Mouse (Mus musculus) adrenal gland, adult 2 months (tissue): Measurements from ENCODE around the gene Coro1a. TPM values are rescaled to one million over a fixed set of nuclear protein-coding genes. Genes with fewer than 3 reads are reported as not detected.

Experiments used
- polyA plus RNA-seq: library from polyadenylated mRNA; depleted of rRNA; stranded (reverse); fragments of >200 nt; gene quantifications from 2 replicates; pipeline ENCODE4 v1.2.3, GENCODE M21; 2012; rRNA removed
- total RNA-seq, 2 experiments: library from RNA; stranded (reverse); gene quantifications; 2 replicates each; pipeline ENCODE4 v1.2.3; 2021

Gene Coro1a
- total and polyA plus RNA-seq, 3 experiments: 11.6 to 49.5 (median 24.3) TPM

Other genes with a start within 250 kb of the Coro1a start
- gene Atp2a1, start 244.7 kb downstream of the Coro1a start, total RNA-seq: not detected
- gene Atp2a1, start 244.7 kb downstream of the Coro1a start, polyA plus RNA-seq: not detected in 2 replicates
- gene Sh2b1, start 232.4 kb downstream of the Coro1a start, total RNA-seq: 10 to 100 TPM; 54.4 to 61.2 TPM
- gene Sh2b1, start 232.4 kb downstream of the Coro1a start, polyA plus RNA-seq: 90.7 and 93.9 TPM in 2 replicates
- 100 to 1,000 TPM; 217 to 239 TPM for gene Tufm, start 220.4 kb downstream of the Coro1a start, total RNA-seq
- gene Tufm, start 220.4 kb downstream of the Coro1a start, polyA plus RNA-seq: 236 and 278 TPM in 2 replicates
- 100 to 1,000 TPM in 1 of 2 experiments, 10 to 100 TPM in 1; 83.7 to 108 TPM for gene Atxn2l, start 204.3 kb downstream of the Coro1a start, total RNA-seq
- 454 and 474 TPM in 2 replicates for gene Atxn2l, start 204.3 kb downstream of the Coro1a start, polyA plus RNA-seq
- gene Eif3c, start 141.4 kb downstream of the Coro1a start, total RNA-seq: 100 to 1,000 TPM; 236 to 240 TPM
- 97.2 and 133 TPM in 2 replicates for gene Eif3c, start 141.4 kb downstream of the Coro1a start, polyA plus RNA-seq
- gene Apobr, start 122.8 kb downstream of the Coro1a start, total RNA-seq: 1 to 10 TPM; 2.0 to 4.7 TPM
- gene Apobr, start 122.8 kb downstream of the Coro1a start, polyA plus RNA-seq: 5.3 and 7.5 TPM in 2 replicates
- gene Cln3, start 122.0 kb downstream of the Coro1a start, total RNA-seq: 10 to 100 TPM; 33.2 to 47.4 TPM
- gene Cln3, start 122.0 kb downstream of the Coro1a start, polyA plus RNA-seq: 52.8 and 56.1 TPM in 2 replicates
- gene Il27, start 112.8 kb downstream of the Coro1a start, total RNA-seq: not detected
- gene Il27, start 112.8 kb downstream of the Coro1a start, polyA plus RNA-seq: 0.13 and 0.19 TPM in 2 replicates
- gene Nupr1, start 76.9 kb downstream of the Coro1a start, total RNA-seq: 10 to 100 TPM; 22.9 to 26.3 TPM
- gene Nupr1, start 76.9 kb downstream of the Coro1a start, polyA plus RNA-seq: 2.8 and 4.4 TPM in 2 replicates
- gene Sgf29, start 58.5 kb downstream of the Coro1a start, total RNA-seq: 10 to 100 TPM; 39.9 to 49.7 TPM
- 64.5 and 74.4 TPM in 2 replicates for gene Sgf29, start 58.5 kb downstream of the Coro1a start, polyA plus RNA-seq
- 10 to 100 TPM; 48.1 to 52.7 TPM for gene Sult1a1, start 31.4 kb downstream of the Coro1a start, total RNA-seq
- gene Sult1a1, start 31.4 kb downstream of the Coro1a start, polyA plus RNA-seq: 29.3 and 34.3 TPM in 2 replicates
- gene Bola2, start 12.4 kb downstream of the Coro1a start, total RNA-seq: 100 to 1,000 TPM; 101 to 104 TPM
- 44.1 and 48.7 TPM in 2 replicates for gene Bola2, start 12.4 kb downstream of the Coro1a start, polyA plus RNA-seq
- gene Slx1b, start 12.0 kb downstream of the Coro1a start, total RNA-seq: 10 to 100 TPM; 11.3 to 13.5 TPM
- gene Slx1b, start 12.0 kb downstream of the Coro1a start, polyA plus RNA-seq: 35.0 and 35.7 TPM in 2 replicates
- 100 to 1,000 TPM; 139 to 169 TPM for gene Mapk3, start 51.8 kb upstream of the Coro1a start, total RNA-seq
- 242 and 299 TPM in 2 replicates for gene Mapk3, start 51.8 kb upstream of the Coro1a start, polyA plus RNA-seq
- gene Gdpd3, start 58.5 kb upstream of the Coro1a start, total RNA-seq: 1 to 10 TPM; 2.4 TPM
- 10.2 and 10.3 TPM in 2 replicates for gene Gdpd3, start 58.5 kb upstream of the Coro1a start, polyA plus RNA-seq
- 100 to 1,000 TPM in 1 of 2 experiments, 10 to 100 TPM in 1; 92.8 to 136 TPM for gene Ypel3, start 69.2 kb upstream of the Coro1a start, total RNA-seq
- gene Ypel3, start 69.2 kb upstream of the Coro1a start, polyA plus RNA-seq: 970 and 1,207 TPM in 2 replicates
- under 1 TPM; 0.31 to 0.75 TPM for gene Tbx6, start 73.7 kb upstream of the Coro1a start, total RNA-seq
- 3.4 and 3.7 TPM in 2 replicates for gene Tbx6, start 73.7 kb upstream of the Coro1a start, polyA plus RNA-seq
- gene Ppp4c, start 84.7 kb upstream of the Coro1a start, total RNA-seq: 10 to 100 TPM; 77.4 to 86.0 TPM
- 89.8 and 92.4 TPM in 2 replicates for gene Ppp4c, start 84.7 kb upstream of the Coro1a start, polyA plus RNA-seq
- 10 to 100 TPM; 16.4 to 21.0 TPM for gene Fam57b, start 89.9 kb upstream of the Coro1a start, total RNA-seq
- gene Fam57b, start 89.9 kb upstream of the Coro1a start, polyA plus RNA-seq: 27.8 and 40.9 TPM in 2 replicates
- not detected for gene 4930451I11Rik, start 123.9 kb upstream of the Coro1a start, total RNA-seq
- not detected in 2 replicates for gene 4930451I11Rik, start 123.9 kb upstream of the Coro1a start, polyA plus RNA-seq
- under 1 TPM; 0.40 to 0.52 TPM for gene Doc2a, start 139.6 kb upstream of the Coro1a start, total RNA-seq
- 0.52 and 0.83 TPM in 2 replicates for gene Doc2a, start 139.6 kb upstream of the Coro1a start, polyA plus RNA-seq
- gene Hirip3, start 154.2 kb upstream of the Coro1a start, total RNA-seq: 10 to 100 TPM in 1 of 2 experiments, 1 to 10 TPM in 1; 8.2 to 16.3 TPM
- 1.4 and 2.9 TPM in 2 replicates for gene Hirip3, start 154.2 kb upstream of the Coro1a start, polyA plus RNA-seq
- gene Ino80e, start 154.6 kb upstream of the Coro1a start, total RNA-seq: 10 to 100 TPM; 42.5 to 44.5 TPM
- gene Ino80e, start 154.6 kb upstream of the Coro1a start, polyA plus RNA-seq: 73.8 and 75.0 TPM in 2 replicates
- 10 to 100 TPM; 60.6 to 66.8 TPM for gene Taok2, start 176.9 kb upstream of the Coro1a start, total RNA-seq
- gene Taok2, start 176.9 kb upstream of the Coro1a start, polyA plus RNA-seq: 136 and 169 TPM in 2 replicates
- gene Tmem219, start 215.1 kb upstream of the Coro1a start, total RNA-seq: 10 to 100 TPM; 28.1 to 35.4 TPM
- 242 and 243 TPM in 2 replicates for gene Tmem219, start 215.1 kb upstream of the Coro1a start, polyA plus RNA-seq
- 10 to 100 TPM; 25.9 to 26.8 TPM for gene Kctd13, start 221.1 kb upstream of the Coro1a start, total RNA-seq
- gene Kctd13, start 221.1 kb upstream of the Coro1a start, polyA plus RNA-seq: 52.0 and 52.9 TPM in 2 replicates
- 1 to 10 TPM in 1 of 2 experiments, under 1 TPM in 1; 0.66 to 2.2 TPM for gene Asphd1, start 241.8 kb upstream of the Coro1a start, total RNA-seq
- gene Asphd1, start 241.8 kb upstream of the Coro1a start, polyA plus RNA-seq: 2.0 and 2.5 TPM in 2 replicates
- 100 to 1,000 TPM in 1 of 2 experiments, 10 to 100 TPM in 1; 87.4 to 126 TPM for gene Sez6l2, start 242.8 kb upstream of the Coro1a start, total RNA-seq
- gene Sez6l2, start 242.8 kb upstream of the Coro1a start, polyA plus RNA-seq: 33.4 and 42.4 TPM in 2 replicates